Mouse (Mus musculus): ENCODE measurements around the gene Fchsd2.

Gene Fchsd2

DNA sequence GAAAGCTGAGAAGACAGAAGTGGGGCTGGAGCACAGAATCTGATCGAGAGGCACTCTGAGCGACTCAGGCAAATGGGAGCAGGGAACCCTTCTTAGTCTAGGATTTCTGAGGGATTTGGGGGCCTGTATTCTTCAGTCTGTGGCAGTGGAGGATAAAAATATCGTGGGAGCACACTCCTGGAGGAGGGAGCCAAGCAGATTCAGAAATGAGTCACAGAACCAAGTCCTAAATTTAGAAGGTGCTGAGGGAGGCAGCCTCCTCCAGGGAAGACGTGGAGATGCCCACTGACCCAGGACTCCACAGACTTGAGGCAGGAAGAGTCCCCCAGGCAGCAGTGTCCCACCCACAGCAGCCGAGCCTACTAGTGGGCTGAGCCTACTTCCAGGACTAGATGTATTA lies 221.7 kb downstream of the Fchsd2 start:
- DNase-seq (ENCODE audit: extremely low spot score, low spot score) = no peak

DNA sequence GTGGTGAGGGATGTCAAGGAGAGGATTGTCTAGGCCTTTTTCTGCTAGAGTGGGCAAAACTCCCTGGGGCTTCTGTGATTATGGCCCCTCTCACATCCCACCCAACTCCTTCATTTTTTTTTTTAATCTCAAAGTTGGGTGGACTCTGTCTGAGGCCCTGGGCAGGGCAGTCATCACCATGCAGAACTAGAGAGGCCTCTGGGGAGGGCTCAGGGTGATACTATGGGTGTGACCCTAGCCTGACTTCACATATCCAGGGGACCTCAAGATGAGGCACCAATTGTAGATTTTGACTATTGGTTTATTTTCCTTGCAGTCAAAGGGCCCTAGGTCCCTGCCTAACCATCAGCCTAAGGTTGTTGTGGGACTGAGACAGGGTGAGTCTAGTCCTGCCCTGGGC lies 223.0 kb downstream of the Fchsd2 start:
- DNase-seq (ENCODE audit: extremely low spot score, low spot score) = no peak

DNA sequence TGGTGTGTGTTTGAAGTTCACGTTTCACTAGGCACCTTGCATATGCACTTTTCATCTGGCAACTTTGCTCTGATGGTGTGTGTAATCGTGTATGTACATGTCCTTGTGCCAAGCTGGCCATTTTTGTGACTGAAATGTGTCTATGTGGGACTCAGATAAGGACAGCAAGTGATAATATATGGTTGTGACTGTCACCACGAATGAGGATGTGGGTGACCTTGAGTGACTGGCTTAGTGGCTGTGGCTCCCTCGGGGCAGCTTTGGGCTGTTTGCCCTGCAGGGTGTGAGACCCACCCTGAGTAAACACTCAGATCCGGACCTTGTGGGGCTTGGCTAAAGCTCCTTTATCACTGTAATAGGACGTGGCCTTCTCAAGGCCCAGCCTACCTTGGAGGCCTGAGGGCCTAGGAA lies 223.9 kb downstream of the Fchsd2 start:
- no peak for DNase-seq (ENCODE audit: extremely low spot score, low spot score)

DNA sequence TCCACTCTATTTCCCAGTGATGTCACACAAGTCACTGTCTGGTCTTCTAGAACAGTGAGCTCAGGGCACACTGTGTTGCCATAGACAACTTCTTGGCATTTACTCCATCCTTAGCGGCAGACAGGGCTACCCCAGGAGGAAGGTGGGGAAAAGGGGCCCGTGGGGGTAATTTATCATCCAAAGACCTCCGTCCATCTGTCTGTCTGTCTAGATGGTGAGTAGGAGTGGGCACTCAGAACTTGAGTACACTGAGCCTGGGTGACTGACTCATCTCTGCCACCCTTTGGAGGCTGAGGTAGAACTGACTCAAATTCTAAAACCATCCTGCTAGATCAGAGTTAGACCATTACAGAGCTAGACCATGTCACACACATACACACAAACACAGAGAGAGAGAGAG lies 224.4 kb downstream of the Fchsd2 start, which contains the start of gene Stard10:
Gene Stard10, plus strand, starts transcription at position 73 of the 400 bp plus-strand sequence.
- no peak for DNase-seq (ENCODE audit: extremely low spot score, low spot score)

DNA sequence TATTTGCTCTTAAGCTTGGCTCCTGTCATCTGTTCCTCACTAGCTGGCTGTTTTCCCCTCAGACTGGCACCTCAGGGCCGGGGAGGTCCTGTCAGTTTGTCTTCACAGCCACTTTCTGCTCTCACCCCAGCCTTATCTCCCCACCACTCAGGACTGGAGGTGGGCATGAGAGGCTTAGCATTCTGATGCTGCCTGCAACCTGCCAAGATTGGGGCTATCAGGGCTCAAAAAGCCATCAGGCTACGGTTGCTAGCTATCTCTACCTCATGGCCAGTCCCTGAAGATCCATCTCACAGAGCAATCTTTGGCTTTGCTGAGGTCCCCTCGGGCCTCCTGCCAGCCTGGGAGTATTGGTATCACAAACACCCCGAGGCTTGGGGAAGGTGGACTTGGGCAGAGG lies 226.2 kb downstream of the Fchsd2 start:
- DNase-seq (ENCODE audit: extremely low spot score, low spot score) = no peak

GRCm38 (mm10) chr7:101319796-101320195 lies 227.1 kb downstream of the Fchsd2 start:
- no peak for DNase-seq (ENCODE audit: extremely low spot score, low spot score)

DNA sequence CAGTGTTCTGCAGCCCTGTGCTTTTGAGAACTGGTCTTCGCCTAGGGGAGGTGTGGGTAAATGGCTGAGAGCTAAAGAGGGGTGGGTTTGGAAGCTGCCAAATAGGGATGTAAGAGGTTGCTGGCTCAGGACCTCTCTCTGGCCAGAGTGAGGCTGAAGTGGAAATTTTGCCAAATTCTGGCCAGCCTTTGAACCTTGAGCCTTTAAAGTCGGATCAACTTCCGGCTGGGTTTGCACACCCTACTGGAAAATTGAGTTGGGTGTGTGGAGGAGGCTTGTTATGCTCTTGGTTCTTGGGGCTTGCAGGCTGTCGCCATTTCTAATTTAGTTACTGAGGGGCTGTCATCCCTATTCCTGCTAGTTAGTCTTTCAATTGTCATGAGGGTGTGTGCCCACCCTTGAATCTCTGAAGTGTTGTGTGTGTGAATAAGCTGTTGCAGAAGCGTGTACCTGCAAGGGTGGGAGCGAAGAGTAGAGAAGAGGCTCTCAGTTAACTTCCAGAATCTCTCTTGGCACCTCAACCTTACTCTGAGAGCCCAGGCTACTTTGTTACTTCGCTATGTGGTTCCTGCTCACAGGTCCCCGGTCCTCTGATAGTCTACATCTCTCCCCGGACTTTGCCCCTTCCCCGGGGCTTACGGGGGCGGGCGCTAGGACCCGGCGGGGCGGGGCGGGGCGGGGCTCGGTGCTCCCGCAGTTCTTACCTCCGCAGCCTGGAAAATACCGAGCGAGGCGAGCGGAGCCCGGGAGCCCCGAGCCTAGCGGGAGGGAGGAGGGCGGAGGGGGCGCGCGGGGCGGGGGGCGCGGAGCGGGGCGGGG lies 227.9 kb downstream of the Fchsd2 start:
- peak; percentile 64 for DNase-seq (ENCODE audit: extremely low spot score, low spot score)

GRCm38 (mm10) chr7:101321218-101321827 lies 228.7 kb downstream of the Fchsd2 start:
- DNase-seq (ENCODE audit: extremely low spot score, low spot score) = peak; percentile 63

- DNase-seq (ENCODE audit: extremely low spot score, low spot score) = no peak
Measured at GRCm38 (mm10) chr7:101323141-101323594, 230.5 kb downstream of the Fchsd2 start.

- no peak for DNase-seq (ENCODE audit: extremely low spot score, low spot score)
Measured at GRCm38 (mm10) chr7:101324142-101324962, 231.7 kb downstream of the Fchsd2 start.

DNA sequence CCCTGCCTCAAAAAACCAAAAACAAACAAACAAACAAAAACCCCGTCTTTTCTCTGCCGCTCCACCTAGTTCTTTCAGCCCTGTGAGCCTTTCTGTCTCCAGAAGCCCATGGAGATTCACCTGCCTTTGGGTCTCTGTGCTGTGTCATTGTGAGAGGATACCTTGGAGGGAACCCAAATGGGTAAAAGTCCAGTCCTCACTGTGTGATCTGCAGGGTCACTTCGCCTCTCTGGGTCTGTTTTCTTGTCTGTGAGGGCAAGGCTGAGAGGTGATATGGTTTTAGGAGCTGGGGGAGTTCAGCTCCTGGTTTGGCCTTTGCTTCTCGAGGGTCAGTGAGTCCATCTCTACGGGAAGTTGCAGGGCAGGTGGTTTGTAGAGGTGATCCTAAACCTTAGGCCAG lies 233.3 kb downstream of the Fchsd2 start:
- no peak for DNase-seq (ENCODE audit: extremely low spot score, low spot score)

GRCm38 (mm10) chr7:101327263-101327662 lies 234.6 kb downstream of the Fchsd2 start:
- DNase-seq (ENCODE audit: extremely low spot score, low spot score) = no peak

- DNase-seq (ENCODE audit: extremely low spot score, low spot score) = no peak
Measured at GRCm38 (mm10) chr7:101327786-101328185, 235.1 kb downstream of the Fchsd2 start.

- no peak for DNase-seq (ENCODE audit: extremely low spot score, low spot score)
Measured at GRCm38 (mm10) chr7:101328621-101329158, 236.0 kb downstream of the Fchsd2 start.

DNA sequence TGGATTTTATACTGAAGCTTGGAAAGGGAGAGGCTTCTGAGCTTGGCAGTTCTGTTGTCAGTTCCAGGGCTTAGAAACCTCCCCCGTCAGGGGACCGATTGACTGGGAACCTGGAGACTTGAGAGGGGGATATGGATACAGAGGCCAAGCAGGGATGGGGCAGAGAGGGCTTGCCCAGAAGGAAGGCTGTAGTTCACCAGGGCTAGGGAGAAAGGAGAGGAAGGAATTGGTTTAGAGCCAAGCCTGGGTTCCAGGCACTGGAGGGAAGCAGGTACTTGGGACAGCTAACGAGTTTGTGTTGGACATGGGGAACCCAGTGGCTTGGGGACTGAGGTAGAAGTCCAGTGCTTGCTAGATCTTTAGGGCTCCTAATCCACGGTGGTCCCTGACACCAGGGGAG lies 236.9 kb downstream of the Fchsd2 start:
- DNase-seq (ENCODE audit: extremely low spot score, low spot score) = no peak

DNA sequence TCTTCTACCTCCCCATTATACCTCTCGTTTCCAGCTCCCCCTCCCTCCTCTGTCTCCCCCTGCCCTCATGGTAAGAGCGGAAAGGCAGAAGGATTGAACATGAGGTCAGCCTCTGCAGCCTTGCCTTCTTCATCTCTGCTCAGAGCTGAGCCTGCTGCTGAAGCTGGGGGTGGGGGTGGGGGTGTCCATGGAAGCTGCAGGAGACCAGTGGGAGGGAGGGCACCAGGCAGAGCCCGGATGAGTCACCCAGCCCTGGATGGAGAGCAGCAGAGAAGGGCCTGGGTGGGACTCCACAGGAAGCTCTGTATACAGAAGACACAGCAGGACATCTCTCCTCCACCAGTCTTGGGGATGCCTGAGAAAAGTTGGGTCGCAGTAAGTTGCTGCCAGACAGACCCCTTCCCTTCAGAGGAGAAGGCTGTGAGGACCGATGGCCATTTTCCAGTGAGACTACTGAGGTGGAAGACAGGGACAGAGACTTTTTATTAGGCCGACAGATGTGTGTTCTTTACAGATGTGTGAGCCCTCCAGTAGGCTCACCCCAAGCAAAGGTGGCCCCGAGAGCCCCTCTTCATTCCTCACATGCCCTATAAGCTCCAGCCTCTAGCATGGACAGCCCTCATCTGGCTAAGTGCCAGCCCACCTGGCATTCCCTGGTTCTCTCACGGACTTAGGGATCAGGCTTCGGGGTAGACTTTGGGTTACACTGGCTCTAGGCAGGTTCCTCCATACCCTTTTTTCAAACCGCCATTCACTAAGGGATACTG lies 237.6 kb downstream of the Fchsd2 start:
- no peak for DNase-seq (ENCODE audit: extremely low spot score, low spot score)

DNA sequence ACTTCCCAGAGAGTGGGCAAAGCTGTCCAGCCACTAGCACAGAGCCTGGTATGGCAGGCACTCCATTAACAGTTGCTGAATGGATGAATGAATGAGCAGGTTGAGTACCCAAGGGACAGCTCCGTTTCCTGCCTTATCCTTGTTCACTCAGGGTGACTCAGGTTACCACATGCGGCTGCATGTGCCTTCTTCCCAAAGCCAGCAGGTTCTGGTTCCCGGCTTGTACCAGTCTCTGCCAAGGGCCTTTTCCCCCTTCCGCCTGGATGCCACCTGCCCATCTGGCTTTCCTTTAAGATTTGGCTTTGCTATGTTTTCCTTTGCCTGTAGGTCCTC lies 238.1 kb downstream of the Fchsd2 start:
- DNase-seq (ENCODE audit: extremely low spot score, low spot score) = no peak

GRCm38 (mm10) chr7:101332045-101332831 lies 239.6 kb downstream of the Fchsd2 start:
- no peak for DNase-seq (ENCODE audit: extremely low spot score, low spot score)

Measured in neural tube, embryonic 10.5 days (tissue).